Mouse (Mus musculus): ENCODE results near the gene Fsd1.

Fsd1 gene

GRCm38 (mm10) chr17:56010255-56010654, 23.9 kb downstream of the Fsd1 start:
- no peak for DNase-seq

GRCm38 (mm10) chr17:56010681-56011080, 24.4 kb downstream of the Fsd1 start:
- DNase-seq, result peak; percentile 58 to 79

GRCm38 (mm10) chr17:56011441-56011840, 25.1 kb downstream of the Fsd1 start:
- DNase-seq, result no peak

- no peak for DNase-seq
Measured at GRCm38 (mm10) chr17:56015293-56015692, 29.0 kb downstream of the Fsd1 start.

- DNase-seq, result no peak
Measured at GRCm38 (mm10) chr17:56016382-56016781, 30.1 kb downstream of the Fsd1 start.

GRCm38 (mm10) chr17:56016793-56017785, 30.8 kb downstream of the Fsd1 start:
- no peak for DNase-seq

GRCm38 (mm10) chr17:56017848-56018247, 31.5 kb downstream of the Fsd1 start:
- no peak for DNase-seq

GRCm38 (mm10) chr17:56018347-56019131, 32.2 kb downstream of the Fsd1 start:
- DNase-seq, result peak in 1 of 2 experiments; percentile 57

- no peak for DNase-seq
Measured at GRCm38 (mm10) chr17:56020400-56021084, 34.2 kb downstream of the Fsd1 start.

- DNase-seq, result no peak
Measured at GRCm38 (mm10) chr17:56021161-56021910, 35.0 kb downstream of the Fsd1 start.

GRCm38 (mm10) chr17:56022131-56022988, 36.1 kb downstream of the Fsd1 start:
- no peak for DNase-seq

GRCm38 (mm10) chr17:56022989-56023290, 36.6 kb downstream of the Fsd1 start:
- no peak for DNase-seq

GRCm38 (mm10) chr17:56023386-56023785, 37.1 kb downstream of the Fsd1 start:
- no peak for DNase-seq

GRCm38 (mm10) chr17:56024476-56024875, 38.2 kb downstream of the Fsd1 start:
- no peak for DNase-seq

- no peak for DNase-seq
Measured at GRCm38 (mm10) chr17:56024931-56025330, 38.6 kb downstream of the Fsd1 start.

- DNase-seq, result no peak
Measured at GRCm38 (mm10) chr17:56026303-56026702, 40.0 kb downstream of the Fsd1 start.

GRCm38 (mm10) chr17:56026881-56027280, 40.6 kb downstream of the Fsd1 start:
- peak in 1 of 2 experiments; percentile 56 for DNase-seq

- DNase-seq, result no peak
Measured at GRCm38 (mm10) chr17:56027801-56028441, 41.6 kb downstream of the Fsd1 start.

- no peak for DNase-seq
Measured at GRCm38 (mm10) chr17:56030238-56030870, 44.0 kb downstream of the Fsd1 start.

- DNase-seq, result peak; percentile 69 to 79
Measured at GRCm38 (mm10) chr17:56030919-56031318, 44.6 kb downstream of the Fsd1 start.

Measured in kidney, adult 8-10 months (tissue).